Mouse (Mus musculus) lung, adult 18-20 months (tissue): ENCODE measurements around the gene Trem2.

ENCODE experiments used
- DNase-seq, 2 experiments: peaks; one replicate each; pipeline ENCODE4 v3.0.0; 2022; ENCODE audit warnings: mixed read lengths in 2 of 2

Gene Trem2

GRCm38 (mm10) chr17:48346231-48346630 is at the start of gene Trem2:
Trem2 (plus strand) TSS chr17:48346401.
- peak; percentile 44 to 54 for DNase-seq

- no peak for DNase-seq
Observed at GRCm38 (mm10) chr17:48299203-48299602, 47.0 kb upstream of the Trem2 start, which contains the start of gene Treml2. Treml2 (plus strand) TSS chr17:48299498.

GRCm38 (mm10) chr17:48299756-48300155 is 46.4 kb upstream of the Trem2 start:
- no peak for DNase-seq

- DNase-seq = peak; percentile 18
Observed at GRCm38 (mm10) chr17:48300199-48300598, 46.0 kb upstream of the Trem2 start.

GRCm38 (mm10) chr17:48300861-48301260 is 45.3 kb upstream of the Trem2 start:
- peak in 1 of 2 experiments; percentile 16 for DNase-seq

GRCm38 (mm10) chr17:48301792-48302191 is 44.4 kb upstream of the Trem2 start:
- no peak for DNase-seq

- DNase-seq = no peak
Observed at GRCm38 (mm10) chr17:48312124-48312523, 34.1 kb upstream of the Trem2 start.

GRCm38 (mm10) chr17:48315905-48316579 is 30.2 kb upstream of the Trem2 start, which contains the start of gene B430306N03Rik:
B430306N03Rik (plus strand) TSS chr17:48316141.
- peak; percentile 11 to 28 for DNase-seq

- no peak for DNase-seq
Observed at GRCm38 (mm10) chr17:48318686-48319085, 27.5 kb upstream of the Trem2 start.

GRCm38 (mm10) chr17:48321279-48321678 is 24.9 kb upstream of the Trem2 start:
- no peak for DNase-seq

- no peak for DNase-seq
Observed at GRCm38 (mm10) chr17:48323236-48323635, 23.0 kb upstream of the Trem2 start.

- peak; percentile 34 to 60 for DNase-seq
Observed at GRCm38 (mm10) chr17:48324258-48324657, 21.9 kb upstream of the Trem2 start.

GRCm38 (mm10) chr17:48325093-48325492 is 21.1 kb upstream of the Trem2 start:
- DNase-seq = no peak

- DNase-seq = no peak
Observed at GRCm38 (mm10) chr17:48325638-48326037, 20.6 kb upstream of the Trem2 start.

- DNase-seq = no peak
Observed at GRCm38 (mm10) chr17:48326656-48327055, 19.5 kb upstream of the Trem2 start.

- DNase-seq = no peak
Observed at GRCm38 (mm10) chr17:48332524-48332923, 13.7 kb upstream of the Trem2 start.

GRCm38 (mm10) chr17:48334186-48334585 is 12.0 kb upstream of the Trem2 start:
- DNase-seq = no peak

GRCm38 (mm10) chr17:48336857-48337256 is 9.3 kb upstream of the Trem2 start:
- DNase-seq = peak; percentile 60 to 66

- DNase-seq = no peak
Observed at GRCm38 (mm10) chr17:48340267-48340666, 5.9 kb upstream of the Trem2 start.

- no peak for DNase-seq
Observed at GRCm38 (mm10) chr17:48341947-48342346, 4.3 kb upstream of the Trem2 start.

GRCm38 (mm10) chr17:48343065-48343464 is 3.1 kb upstream of the Trem2 start:
- DNase-seq = no peak

GRCm38 (mm10) chr17:48345824-48346223 is 377 bp upstream of the Trem2 start:
- no peak for DNase-seq

GRCm38 (mm10) chr17:48346834-48347233 is 633 bp downstream of the Trem2 start:
- no peak for DNase-seq

GRCm38 (mm10) chr17:48347287-48347686 is 1.1 kb downstream of the Trem2 start:
- no peak for DNase-seq

GRCm38 (mm10) chr17:48350681-48351193 is 4.5 kb downstream of the Trem2 start:
- no peak for DNase-seq
